ENCODE assay signal across 12 mouse cellular contexts in genomic region chr3:41939843-41940242, GRCm38 (mm10).
DNase-seq lines count a peak whose midpoint lies in the region; ATAC-seq and TF ChIP-seq lines count a peak whose summit lies in the region.
"Had no signal": no experiment of that assay in that cellular context is flagged by ENCODE, and none has a peak within 500 bp of the region (broad histone marks: within the 10 kb centered on the region; RNA-seq: fewer than 3 reads in every experiment).

No protein-coding gene starts in this region.

- intact Hi-C loops in left cerebral cortex, postnatal 4 days (cut with DNase I) = no loop called here
- intact Hi-C loops in heart, postnatal 14 days (cut with DNase I) = no loop called here

- H3K9ac ChIP-seq in intestine, postnatal 0 days (ENCODE audit: low read depth, low read length) = no peak overlapping the region
- H3K9ac ChIP-seq in intestine, embryonic 16.5 days (ENCODE audit: low read depth, low read length) = no peak overlapping the region
- H3K9ac ChIP-seq: heart, embryonic 13.5 days; limb, embryonic 13.5 days had no signal

- no peak overlapping the region for H3K4me3 ChIP-seq in cerebellum, adult 2 months (replicated peaks; ENCODE audit: insufficient read depth, low read depth, low read length)
- H3K4me3 ChIP-seq in intestine, postnatal 0 days (ENCODE audit: low read depth, low read length) = no peak overlapping the region
- H3K4me3 ChIP-seq in intestine, embryonic 16.5 days (ENCODE audit: low read length) = no peak overlapping the region
- H3K4me3 ChIP-seq: heart, embryonic 13.5 days; limb, embryonic 13.5 days had no signal

- H3K27me3 ChIP-seq in cerebellum, adult 2 months (ENCODE audit: control insufficient read depth, insufficient read depth, low read length) = no peaks in the 10 kb centered on the region
- H3K27me3 ChIP-seq in intestine, postnatal 0 days (replicated peaks; ENCODE audit: control insufficient read depth, insufficient read depth, low read length) = no peaks in the 10 kb centered on the region
- no peaks in the 10 kb centered on the region for H3K27me3 ChIP-seq in intestine, embryonic 16.5 days (replicated peaks; ENCODE audit: control insufficient read depth, insufficient read depth, low read length)
- H3K27me3 ChIP-seq: heart, embryonic 13.5 days; limb, embryonic 13.5 days had no signal

- TF ChIP-seq CTCF in cerebellum, adult 2 months (IDR thresholded peaks at IDR 0.05; ENCODE audit: borderline replicate concordance, insufficient read depth, low read depth, low read length) = 0 out of 2 replicates have a peak, but pooled peaks have one; percentile 18
- TF ChIP-seq CTCF in intestine, postnatal 0 days (IDR thresholded peaks at IDR 0.05; ENCODE audit: low read depth) = peak; percentile 40

- H3K4me2 ChIP-seq in intestine, postnatal 0 days (replicated peaks; ENCODE audit: low read depth) = no peak overlapping the region
- no peak overlapping the region for H3K4me2 ChIP-seq in intestine, embryonic 16.5 days (ENCODE audit: low read depth, low read length)
- H3K4me2 ChIP-seq: heart, embryonic 13.5 days; limb, embryonic 13.5 days had no signal

- H3K9me3 ChIP-seq in intestine, postnatal 0 days (ENCODE audit: control insufficient read depth) = no peaks in the 10 kb centered on the region
- no peaks in the 10 kb centered on the region for H3K9me3 ChIP-seq in intestine, embryonic 16.5 days (ENCODE audit: control insufficient read depth, low read length)
- H3K9me3 ChIP-seq: heart, embryonic 13.5 days; limb, embryonic 13.5 days had no signal

- ATAC-seq in cerebellum, adult (ENCODE audit: insufficient number of reproducible peaks, low FRiP score, low TSS enrichment) = no peak
- ATAC-seq in intestine, postnatal 0 days = no peak
- ATAC-seq in intestine, embryonic 16.5 days = no peak

- H3K36me3 ChIP-seq in intestine, postnatal 0 days (ENCODE audit: control insufficient read depth, insufficient read depth) = no peaks in the 10 kb centered on the region
- no peaks in the 10 kb centered on the region for H3K36me3 ChIP-seq in intestine, embryonic 16.5 days (ENCODE audit: control insufficient read depth, insufficient read depth, low read length)
- H3K36me3 ChIP-seq: heart, embryonic 13.5 days; limb, embryonic 13.5 days had no signal

- WGBS in cerebellum, adult 2 months = 18% methylated on average over 4 of the region's 4 CpGs
- WGBS in intestine, postnatal 0 days = 47% methylated on average over 4 of the region's 4 CpGs
- WGBS in intestine, embryonic 16.5 days = 44% methylated on average over 4 of the region's 4 CpGs

- no peaks in the 10 kb centered on the region for H3K4me1 ChIP-seq in cerebellum, adult 2 months (ENCODE audit: control insufficient read depth, insufficient read depth, low read length)
- H3K4me1 ChIP-seq in intestine, postnatal 0 days (replicated peaks; ENCODE audit: control insufficient read depth, insufficient read depth, low read length) = no peaks in the 10 kb centered on the region
- no peaks in the 10 kb centered on the region for H3K4me1 ChIP-seq in intestine, embryonic 16.5 days (ENCODE audit: control insufficient read depth, insufficient read depth, low read length)

- DNase-seq in cerebellum, adult 2 months = no peak
- peak; percentile 50 for DNase-seq in Muller cell, postnatal 12 days (ENCODE audit: inconsistent ontology term)
- DNase-seq in left cerebral cortex, postnatal 4 days = peak; percentile 51
- DNase-seq in urinary bladder, postnatal 25 days (ENCODE audit: low spot score) = no peak
- no peak for DNase-seq in heart, postnatal 14 days
- DNase-seq: B cell, adult 2 months had no signal

- H3K27ac ChIP-seq in cerebellum, adult 2 months (ENCODE audit: insufficient read depth, low read length) = no peak overlapping the region
- no peak overlapping the region for H3K27ac ChIP-seq in intestine, postnatal 0 days (ENCODE audit: low read depth, low read length)
- no peak overlapping the region for H3K27ac ChIP-seq in intestine, embryonic 16.5 days (ENCODE audit: low read length)
- H3K27ac ChIP-seq: heart, embryonic 13.5 days; limb, embryonic 13.5 days; macrophage had no signal

- no peak for TF ChIP-seq POLR2A in cerebellum, adult 2 months (IDR thresholded peaks at IDR 0.05; ENCODE audit: borderline replicate concordance, insufficient read depth, low read length)

Comparison
In these comparisons a context has a peak if more than half of its experiments do, and no peak if none do; other contexts are left out.
1. DNase-seq: peak in Muller cell, postnatal 12 days (single experiment) and left cerebral cortex, postnatal 4 days (single experiment); none in cerebellum, adult 2 months (0 of 2), urinary bladder, postnatal 25 days (single experiment) and heart, postnatal 14 days (0 of 2).